Mouse (Mus musculus) MEL (cell line): Measurements from ENCODE around the gene Ppfia1. TPM values are rescaled to one million over a fixed set of nuclear protein-coding genes. Genes with fewer than 3 reads are reported as not detected.

Source experiments
- DNase-seq: peaks from one replicate; pipeline ENCODE4 v3.0.0; 2011; ENCODE audit warnings: low read depth, low spot score
- H3K27ac ChIP-seq: 2 replicates; pipeline ENCODE4 v1.5.1; 2012; ENCODE audit warnings: low read depth, mild to moderate bottlenecking, control low read depth, low read length, moderate library complexity; ENCODE audit not compliant: control insufficient read depth
- H3K27me3 ChIP-seq, 2 experiments: fragments of 150-350 bp in 1 of 2; sonication (generic) in 1 of 2; 2 replicates each; pipeline ENCODE4 v1.6.1; 2012; ENCODE audit warnings: low read length in 2 of 2, mild to moderate bottlenecking in 2 of 2, improper control_type of control experiment in 1 of 2, moderate library complexity in 1 of 2; ENCODE audit not compliant: insufficient read depth in 2 of 2, control insufficient read depth in 1 of 2
- H3K36me3 ChIP-seq, 2 experiments: 2 replicates each; pipeline ENCODE4 v1.6.1; 2012 to 2014; ENCODE audit warnings: low read length in 2 of 2, improper control_type of control experiment in 1 of 2, inconsistent platforms in 1 of 2, mild to moderate bottlenecking in 1 of 2; ENCODE audit not compliant: insufficient read depth in 2 of 2, control insufficient read depth in 1 of 2
- H3K4me1 ChIP-seq, 2 experiments: fragments of 150-350 bp in 1 of 2; sonication (generic) in 1 of 2; 2 replicates each; pipeline ENCODE4 v1.6.1; 2012; ENCODE audit warnings: low read length in 2 of 2, improper control_type of control experiment in 1 of 2, mild to moderate bottlenecking in 1 of 2; ENCODE audit not compliant: insufficient read depth in 2 of 2, control insufficient read depth in 1 of 2
- H3K4me3 ChIP-seq, 2 experiments: fragments of 150-350 bp in 1 of 2; sonication (generic) in 1 of 2; 2 replicates each; pipeline ENCODE4 v1.5.1; 2012; ENCODE audit warnings: low read depth in 2 of 2, low read length in 2 of 2, mild to moderate bottlenecking in 2 of 2, moderate library complexity in 2 of 2, control low read depth in 1 of 2, improper control_type of control experiment in 1 of 2; ENCODE audit not compliant: control insufficient read depth in 1 of 2, insufficient read depth in 1 of 2
- H3K79me2 ChIP-seq: 2 replicates; pipeline ENCODE4 v1.6.1; 2012; ENCODE audit warnings: mild to moderate bottlenecking, low read length, moderate library complexity; ENCODE audit not compliant: control insufficient read depth, poor library complexity, insufficient read depth
- H3K9ac ChIP-seq: 2 replicates; pipeline ENCODE4 v1.6.1; 2012; ENCODE audit warnings: low read depth, mild to moderate bottlenecking, control low read depth, low read length, moderate library complexity; ENCODE audit not compliant: control insufficient read depth, poor library complexity, severe bottlenecking
- H3K9me3 ChIP-seq: fragments of 150-350 bp; sonication (generic); replicated peaks from 2 replicates; pipeline ENCODE4 v1.6.1; 2012; ENCODE audit warnings: mild to moderate bottlenecking, low read length, improper control_type of control experiment, moderate library complexity; ENCODE audit not compliant: insufficient read depth
- CTCF ChIP-seq, 3 experiments: IDR thresholded peaks in 2 of 3; conservative IDR thresholded peaks in 1 of 3; 2 replicates each; pipeline ENCODE4 v1.5.1; 2011 to 2012; ENCODE audit warnings: low read length in 3 of 3, low read depth in 2 of 3, mild to moderate bottlenecking in 2 of 3, improper control_type of control experiment in 1 of 3, inconsistent platforms in 1 of 3, mixed read lengths in 1 of 3, moderate library complexity in 1 of 3; ENCODE audit not compliant: control insufficient read depth in 1 of 3, insufficient read depth in 1 of 3, poor library complexity in 1 of 3, severe bottlenecking in 1 of 3
- ELF1 ChIP-seq: IDR thresholded peaks from 2 replicates; pipeline ENCODE4 v1.6.1; 2014; ENCODE audit warnings: low read depth, mild to moderate bottlenecking, inconsistent platforms, low read length, improper control_type of control experiment, moderate library complexity
- EP300 ChIP-seq, 2 experiments: IDR thresholded peaks; 2 replicates each; pipeline ENCODE4 v1.6.1; 2011; ENCODE audit warnings: improper control_type of control experiment in 2 of 2, low read length in 2 of 2, low read depth in 1 of 2, mild to moderate bottlenecking in 1 of 2
- GABPA ChIP-seq: IDR thresholded peaks from 2 replicates; pipeline ENCODE4 v1.6.1; 2012; ENCODE audit warnings: low read depth, mild to moderate bottlenecking, inconsistent platforms, low read length, improper control_type of control experiment, moderate library complexity
- KAT2A ChIP-seq: conservative IDR thresholded peaks from 2 replicates; pipeline ENCODE4 v1.6.1; 2012; ENCODE audit warnings: low read depth, low read length, improper control_type of control experiment, inconsistent platforms
- MAX ChIP-seq: IDR thresholded peaks from 2 replicates; pipeline ENCODE4 v1.6.1; 2011; ENCODE audit warnings: low read length, improper control_type of control experiment
- MEF2A ChIP-seq: IDR thresholded peaks from 2 replicates; pipeline ENCODE4 v1.6.1; 2014; ENCODE audit warnings: low read depth, mild to moderate bottlenecking, inconsistent platforms, low read length, improper control_type of control experiment; ENCODE audit not compliant: poor library complexity, insufficient replicate concordance, severe bottlenecking; ENCODE audit errors: extremely low read depth
- MXI1 ChIP-seq: IDR thresholded peaks from 2 replicates; pipeline ENCODE4 v1.6.1; 2011; ENCODE audit warnings: mild to moderate bottlenecking, low read depth, low read length, improper control_type of control experiment
- NRF1 ChIP-seq: IDR thresholded peaks from 2 replicates; pipeline ENCODE4 v1.6.1; 2014; ENCODE audit warnings: low read depth, mild to moderate bottlenecking, inconsistent platforms, low read length, improper control_type of control experiment, moderate library complexity; ENCODE audit not compliant: poor library complexity, insufficient read depth, severe bottlenecking
- POLR2AphosphoS2 ChIP-seq: IDR thresholded peaks from 2 replicates; pipeline ENCODE4 v1.6.1; 2011; ENCODE audit warnings: low read length, improper control_type of control experiment
- POLR2AphosphoS5 ChIP-seq: IDR thresholded peaks from 2 replicates; pipeline ENCODE4 v1.6.1; 2012; ENCODE audit warnings: low read depth, borderline replicate concordance, mild to moderate bottlenecking, inconsistent platforms, low read length, moderate library complexity, mixed read lengths
- RAD21 ChIP-seq: IDR thresholded peaks from 2 replicates; pipeline ENCODE4 v1.6.1; 2011; ENCODE audit warnings: mild to moderate bottlenecking, low read depth, low read length, improper control_type of control experiment
- SMC3 ChIP-seq: IDR thresholded peaks from 2 replicates; pipeline ENCODE4 v1.6.1; 2011; ENCODE audit warnings: low read depth, low read length, improper control_type of control experiment
- TBP ChIP-seq: IDR thresholded peaks from 2 replicates; pipeline ENCODE4 v1.8.0; 2011; ENCODE audit warnings: low read depth, low read length, improper control_type of control experiment
- UBTF ChIP-seq: IDR thresholded peaks from 2 replicates; pipeline ENCODE4 v1.6.1; 2012; ENCODE audit warnings: low read depth, mild to moderate bottlenecking, inconsistent platforms, low read length, improper control_type of control experiment, moderate library complexity, borderline replicate concordance; ENCODE audit not compliant: insufficient read depth
- USF1 ChIP-seq: IDR thresholded peaks from 2 replicates; pipeline ENCODE4 v1.6.1; 2014; ENCODE audit warnings: low read depth, mild to moderate bottlenecking, inconsistent platforms, low read length, improper control_type of control experiment, moderate library complexity
- USF2 ChIP-seq, 2 experiments: IDR thresholded peaks; 2 replicates each; pipeline ENCODE4 v1.6.1; 2011 to 2012; ENCODE audit warnings: improper control_type of control experiment in 2 of 2, low read length in 2 of 2, borderline replicate concordance in 1 of 2, inconsistent platforms in 1 of 2, low read depth in 1 of 2, mild to moderate bottlenecking in 1 of 2; ENCODE audit not compliant: insufficient read depth in 1 of 2
- ZNF384 ChIP-seq: IDR thresholded peaks from 2 replicates; pipeline ENCODE4 v1.6.1; 2012; ENCODE audit warnings: low read depth, mild to moderate bottlenecking, inconsistent platforms, low read length, improper control_type of control experiment
- polyA plus RNA-seq, 2 experiments: library from polyadenylated mRNA; stranded (reverse) in 1 of 2; unstranded in 1 of 2; fragments of >175 nt in 1 of 2; fragments of >200 nt in 1 of 2; gene quantifications; 2 replicates each; pipeline versions ENCODE4 v1.2.1 to v1.2.4; 2012; ENCODE audit warnings: low replicate concordance in 2 of 2, low read depth in 1 of 2; ENCODE audit not compliant: insufficient read length in 2 of 2, insufficient read depth in 1 of 2, missing spikeins in 1 of 2
- total RNA-seq: library from RNA; depleted of rRNA; stranded (reverse); fragments of 300-350 nt; gene quantifications from 2 replicates; pipeline ENCODE4 v1.2.3, GENCODE M21; 2012

Ppfia1 gene
- total and polyA plus RNA-seq, 3 experiments, result 38.5 to 53.1 TPM; not detected in 1

DNA sequence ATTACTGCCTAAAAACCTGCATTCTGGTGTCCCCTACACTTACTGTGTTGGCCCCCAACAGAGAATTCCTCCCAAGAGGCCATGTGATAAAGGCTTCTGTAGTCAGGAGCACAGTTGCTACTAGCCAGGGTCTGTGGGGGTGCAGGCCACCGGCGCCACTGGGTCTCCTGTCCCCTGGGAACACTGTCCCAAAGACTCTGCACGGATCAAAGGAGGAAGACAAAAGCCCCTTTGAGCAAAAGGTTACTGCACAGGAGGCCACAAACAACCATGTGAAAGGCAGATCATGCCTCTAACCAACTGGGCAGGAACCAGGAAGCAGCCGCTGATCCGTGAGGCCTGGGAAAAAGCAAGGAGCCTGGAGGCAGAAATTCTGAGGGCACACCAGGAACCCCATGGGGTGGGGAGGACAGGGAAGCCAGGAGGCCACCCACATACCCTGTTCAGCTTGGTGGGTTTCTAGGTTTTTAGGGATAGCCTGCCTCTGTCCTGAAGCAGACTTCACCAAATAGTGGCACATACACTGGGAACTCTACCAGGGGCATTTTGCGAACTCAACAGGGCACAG is 46.9 kb upstream of the Ppfia1 start:
- Histone ChIP-seq H3K9me3 (no peaks in the 10 kb centered on the region), H3K27ac (no peak overlapping the region), H3K9ac (no peak overlapping the region), H3K4me3 (no peak overlapping the region)
- TF ChIP-seq UBTF (no peak), CTCF (IDR thresholded peaks at IDR 0.05 in 2 of 3, conservative IDR thresholded peaks at IDR 0.05 in 1 of 3; ENCODE audit: control insufficient read depth in 1 of 3, insufficient read depth in 1 of 3, low read depth in 2 of 3, low read length in 3 of 3, poor library complexity in 1 of 3, severe bottlenecking in 1 of 3) (no peak), MXI1 (no peak), SMC3 (no peak), ELF1 (no peak), KAT2A (no peak), POLR2AphosphoS5 (no peak), TBP (no peak), USF1 (no peak), ZNF384 (no peak), POLR2AphosphoS2 (no peak), RAD21 (no peak), MEF2A (no peak), EP300 (IDR thresholded peaks at IDR 0.05; ENCODE audit: low read depth in 1 of 2, low read length in 2 of 2) (no peak), NRF1 (no peak), GABPA (no peak)
- TF ChIP-seq, all 39 proteins: peak for 0
- no peaks in the 10 kb centered on the region for H3K79me2 ChIP-seq
- H3K27me3 ChIP-seq, result no peaks in the 10 kb centered on the region
- no peaks in the 10 kb centered on the region for H3K4me1 ChIP-seq
- DNase-seq, result no peak
- no peaks in the 10 kb centered on the region for H3K36me3 ChIP-seq

DNA sequence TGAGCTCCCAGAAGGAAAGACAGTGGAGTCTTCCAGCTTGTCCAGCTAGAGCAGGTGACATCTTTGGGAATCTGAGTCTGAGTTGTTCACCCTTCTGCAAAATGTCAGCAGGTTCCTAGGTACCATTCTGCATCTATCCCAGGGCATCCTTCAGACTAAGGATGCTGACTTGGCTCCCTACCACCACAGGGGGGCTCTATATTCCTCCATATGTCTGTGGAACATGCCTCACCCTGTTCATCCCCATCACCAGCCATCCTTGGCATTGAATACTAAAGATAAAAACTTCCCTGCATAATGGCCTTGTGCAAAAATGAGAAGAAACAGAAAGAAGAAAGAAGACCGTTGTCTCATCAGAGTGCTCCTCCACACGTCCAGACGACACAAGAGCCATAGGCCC is 36.0 kb upstream of the Ppfia1 start:
- no peak overlapping the region for H3K4me3 ChIP-seq
- H3K4me1 ChIP-seq, result no peaks in the 10 kb centered on the region
- H3K36me3 ChIP-seq, result no peaks in the 10 kb centered on the region
- H3K9me3 ChIP-seq, result no peaks in the 10 kb centered on the region
- TF ChIP-seq SMC3 (0 out of 2 replicates have a peak, but pooled peaks have one; percentile 7), USF1 (no peak), CTCF (IDR thresholded peaks at IDR 0.05 in 2 of 3, conservative IDR thresholded peaks at IDR 0.05 in 1 of 3; ENCODE audit: control insufficient read depth in 1 of 3, insufficient read depth in 1 of 3, low read depth in 2 of 3, low read length in 3 of 3, poor library complexity in 1 of 3, severe bottlenecking in 1 of 3) (peak in 1 of 3 experiments; percentile 9; a peak in 1 of 6 replicates), KAT2A (no peak), MAX (no peak), USF2 (IDR thresholded peaks at IDR 0.05; ENCODE audit: borderline replicate concordance in 1 of 2, insufficient read depth in 1 of 2, low read depth in 1 of 2, low read length in 2 of 2) (no peak)
- no peak overlapping the region for H3K9ac ChIP-seq
- no peaks in the 10 kb centered on the region for H3K27me3 ChIP-seq
- DNase-seq, result no peak
- no peak overlapping the region for H3K27ac ChIP-seq
- H3K79me2 ChIP-seq, result no peaks in the 10 kb centered on the region
